Comparison of ENCODE assay signal across 28 mouse cellular contexts in the genomic region with DNA sequence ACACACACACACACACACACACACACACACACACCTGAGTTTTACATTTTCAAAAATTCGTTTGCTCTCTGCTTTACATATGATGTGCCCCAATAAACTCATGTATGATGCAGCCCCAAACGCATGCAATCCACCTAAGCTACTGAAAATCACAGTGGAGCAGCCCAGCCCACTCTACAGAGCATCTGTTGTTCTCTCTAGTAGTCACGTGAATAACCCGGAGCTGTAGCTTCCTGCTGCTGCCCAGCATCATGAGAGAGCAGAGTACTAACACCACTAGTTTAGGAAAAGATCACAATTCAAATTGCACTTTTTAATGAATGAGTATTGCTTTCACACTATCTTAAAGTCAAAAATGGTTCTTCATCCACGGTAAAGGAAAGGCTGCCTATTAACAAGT. TPM values are rescaled to one million over a fixed set of nuclear protein-coding genes. Genes with fewer than 3 reads are reported as not detected.
DNase-seq lines count a peak whose midpoint lies in the region; ATAC-seq and TF ChIP-seq lines count a peak whose summit lies in the region.
"Had no signal": no experiment of that assay in that cellular context is flagged by ENCODE, and none has a peak within 500 bp of the region (broad histone marks: within the 10 kb centered on the region; RNA-seq: fewer than 3 reads in every experiment).

No protein-coding gene starts in this region.

- no peak overlapping the region for H3K27ac ChIP-seq in CH12.LX (ENCODE audit: insufficient read depth, low read depth)
- peak overlapping the region; percentile 80; the same call in 1 of the 2 replicates for H3K27ac ChIP-seq in cortical plate, adult 2 months (ENCODE audit: insufficient read depth, low read length)
- H3K27ac ChIP-seq: embryonic facial prominence, embryonic 13.5 days; embryonic facial prominence, embryonic 15.5 days; forebrain, embryonic 10.5 days; forebrain, embryonic 12.5 days had no signal

- H3K4me3 ChIP-seq in CH12.LX (replicated peaks in 1 of 3; ENCODE audit: low read depth in 2 of 3, low read length in 2 of 3, poor library complexity in 1 of 3) = no peak overlapping the region
- H3K4me3 ChIP-seq in cortical plate, adult 2 months (ENCODE audit: insufficient read depth, low read length) = no peak overlapping the region
- H3K4me3 ChIP-seq: embryonic facial prominence, embryonic 13.5 days; embryonic facial prominence, embryonic 15.5 days; erythroblast, embryonic 14.5 days; forebrain, embryonic 10.5 days; forebrain, embryonic 12.5 days had no signal

- H3K4me1 ChIP-seq in CH12.LX (ENCODE audit: control insufficient read depth in 1 of 2, insufficient read depth in 2 of 2) = peaks cover 8 to 42% of the 10 kb centered on the region in 2 experiments
- H3K4me1 ChIP-seq in cortical plate, adult 2 months (ENCODE audit: control insufficient read depth, insufficient read depth, low read length) = peaks cover 3% of the 10 kb centered on the region
- H3K4me1 ChIP-seq: embryonic facial prominence, embryonic 13.5 days; embryonic facial prominence, embryonic 15.5 days; forebrain, embryonic 10.5 days; forebrain, embryonic 12.5 days had no signal

- no peak overlapping the region for H3K4me2 ChIP-seq in CH12.LX (ENCODE audit: insufficient read depth, low read depth, poor library complexity, severe bottlenecking)
- H3K4me2 ChIP-seq: embryonic facial prominence, embryonic 13.5 days; embryonic facial prominence, embryonic 15.5 days; forebrain, embryonic 12.5 days had no signal

- dilution Hi-C loops in CH12.LX (cut with MboI; ENCODE audit: extremely low pct_ligation_motif_present, extremely low pct_unique_long_range_greater_than_20kb, low sequenced_read_pairs) = no loop called here

- no peak overlapping the region for H3K9ac ChIP-seq in CH12.LX (ENCODE audit: insufficient read depth, low read depth)
- H3K9ac ChIP-seq: embryonic facial prominence, embryonic 13.5 days; embryonic facial prominence, embryonic 15.5 days; forebrain, embryonic 12.5 days had no signal

- no peak for TF ChIP-seq CTCF in CH12.LX (conservative IDR thresholded peaks at IDR 0.05 in 1 of 2, IDR thresholded peaks at IDR 0.05 in 1 of 2; ENCODE audit: low read depth in 2 of 2, low read length in 2 of 2)
- TF ChIP-seq CTCF in cortical plate, adult 2 months (IDR thresholded peaks at IDR 0.05; ENCODE audit: extremely low read depth, insufficient read depth, low read length) = no peak

- no peak for DNase-seq in frontal cortex, postnatal 14 days (ENCODE audit: low spot score in 2 of 2)
- DNase-seq in layer of hippocampus, adult 9-11 months = peak; percentile 24
- no peak for DNase-seq in layer of hippocampus, adult 8-10 months (ENCODE audit: low spot score in 2 of 2)
- DNase-seq in CH12.LX (ENCODE audit: extremely low read depth) = no peak
- no peak for DNase-seq in thymus, postnatal 36 days
- DNase-seq: adrenal gland, adult 2 months; adrenal gland, postnatal 10 days; adrenal gland, postnatal 25 days; B cell, adult 2 months; cerebellum, adult 11 months; cerebellum, adult 18-20 months; cerebellum, adult 8-10 months; cerebellum, postnatal 25 days; embryo, embryonic 11 days had no signal

- ATAC-seq in frontal cortex, adult (ENCODE audit: low TSS enrichment) = 0 out of 2 replicates have a peak, but pooled peaks have one; percentile 24
- ATAC-seq: CD4-positive, CD25-positive, alpha-beta regulatory T cell, adult 4 months; forebrain, embryonic 14.5 days; forebrain, embryonic 16.5 days had no signal

- H3K27me3 ChIP-seq in CH12.LX (replicated peaks) = no peaks in the 10 kb centered on the region
- H3K27me3 ChIP-seq: embryonic facial prominence, embryonic 13.5 days; embryonic facial prominence, embryonic 15.5 days; forebrain, embryonic 12.5 days had no signal

- H3K36me3 ChIP-seq in CH12.LX (replicated peaks in 1 of 2; ENCODE audit: control insufficient read depth in 1 of 2, insufficient read depth in 1 of 2, low read length in 1 of 2) = no peaks in the 10 kb centered on the region
- H3K36me3 ChIP-seq: embryonic facial prominence, embryonic 13.5 days; embryonic facial prominence, embryonic 15.5 days; forebrain, embryonic 10.5 days; forebrain, embryonic 12.5 days had no signal

- in situ Hi-C loops in CH12.LX (cut with MboI; ENCODE audit: low pct_ligation_motif_present, low pct_unique_long_range_greater_than_20kb, low sequenced_read_pairs) = no loop called here

- no peaks in the 10 kb centered on the region for H3K79me2 ChIP-seq in CH12.LX (replicated peaks; ENCODE audit: control insufficient read depth, extremely low read depth, insufficient read depth, poor library complexity, severe bottlenecking)

- TF ChIP-seq POLR2A in CH12.LX (IDR thresholded peaks at IDR 0.05; ENCODE audit: low read depth, low read length) = no peak
- no peak for TF ChIP-seq POLR2A in cortical plate, adult 2 months (IDR thresholded peaks at IDR 0.05; ENCODE audit: extremely low read depth, insufficient read depth, low read length)

- TF ChIP-seq EP300 in CH12.LX (IDR thresholded peaks at IDR 0.05; ENCODE audit: low read length) = 0 out of 2 replicates have a peak, but pooled peaks have one; percentile 1

- TF ChIP-seq RAD21 in CH12.LX (IDR thresholded peaks at IDR 0.05; ENCODE audit: low read depth, low read length) = no peak

- H3K9me3 ChIP-seq in CH12.LX (replicated peaks; ENCODE audit: low read length) = no peaks in the 10 kb centered on the region
- H3K9me3 ChIP-seq: embryonic facial prominence, embryonic 13.5 days; embryonic facial prominence, embryonic 15.5 days; forebrain, embryonic 10.5 days; forebrain, embryonic 12.5 days had no signal

TF ChIP-seq in CH12.LX, 34 proteins besides CTCF, POLR2A, EP300 and RAD21:
- TF ChIP-seq MEF2A (IDR thresholded peaks at IDR 0.05; ENCODE audit: borderline replicate concordance, low read depth, low read length) = no peak
- no peak for TF ChIP-seq PAX5 (IDR thresholded peaks at IDR 0.05; ENCODE audit: low read length)
- no peak for TF ChIP-seq ZC3H11A (IDR thresholded peaks at IDR 0.05; ENCODE audit: low read depth, low read length)
- no peak for TF ChIP-seq JUND (conservative IDR thresholded peaks at IDR 0.05; ENCODE audit: low read depth, low read length)
- no peak for TF ChIP-seq JUN (IDR thresholded peaks at IDR 0.05; ENCODE audit: insufficient read depth, low read depth, low read length)
- TF ChIP-seq CHD1 (IDR thresholded peaks at IDR 0.05; ENCODE audit: low read depth, low read length) = no peak
- no peak for TF ChIP-seq USF2 (conservative IDR thresholded peaks at IDR 0.05; ENCODE audit: low read depth, low read length)
- no peak for TF ChIP-seq UBTF (IDR thresholded peaks at IDR 0.05; ENCODE audit: low read depth, low read length)
- 0 out of 2 replicates have a peak, but pooled peaks have one; percentile 14 for TF ChIP-seq MAX (IDR thresholded peaks at IDR 0.05; ENCODE audit: low read length)
- no peak for TF ChIP-seq KAT2A (IDR thresholded peaks at IDR 0.05; ENCODE audit: insufficient replicate concordance, low read length)
- TF ChIP-seq ZNF384 (IDR thresholded peaks at IDR 0.05; ENCODE audit: low read depth, low read length) = no peak
- no peak for TF ChIP-seq CHD2 (IDR thresholded peaks at IDR 0.05; ENCODE audit: low read length)
- TF ChIP-seq NRF1 (IDR thresholded peaks at IDR 0.05; ENCODE audit: low read depth, low read length) = no peak
- peak; percentile 79 for TF ChIP-seq BHLHE40 (IDR thresholded peaks at IDR 0.05; ENCODE audit: low read depth, low read length)
- 0 out of 2 replicates have a peak, but pooled peaks have one; percentile 27 for TF ChIP-seq MXI1 (IDR thresholded peaks at IDR 0.05; ENCODE audit: low read depth, low read length)
- TF ChIP-seq MYC (IDR thresholded peaks at IDR 0.05; ENCODE audit: low read depth, low read length) = no peak

RNA-seq across cellular contexts. Expression of a gene that starts 56.7 kb away (rescaled TPM):
- 1 to 10 TPM; 1.5 to 1.8 (median 1.7) TPM for total RNA-seq in layer of hippocampus, adult 8-10 months (2022)
- total RNA-seq in CH12.LX (2012; rRNA removed) (not detected in 2 replicates), CH12.LX (2014; rRNA removed) (not detected in 2 replicates)
- 0.04 TPM in 1 of 2 replicates, not detected in the other for polyA plus RNA-seq in CH12.LX (2012; ENCODE audit: insufficient read length, low read depth)
- polyA plus RNA-seq in cortical plate, adult 2 months (2012; rRNA removed) = 0.95 and 1.2 TPM in 2 replicates
- total RNA-seq: ES-E14, MEL had no signal
- polyA plus RNA-seq: adrenal gland, adult 2 months; CD4-positive, CD25-positive, alpha-beta regulatory T cell, adult 4 months; forebrain, embryonic 10.5 days had no signal

RNA-seq across cellular contexts. Expression of a gene that starts 57.4 kb away (rescaled TPM):
- not detected for total RNA-seq in layer of hippocampus, adult 8-10 months (2022)
- total RNA-seq in CH12.LX (2012; rRNA removed) = not detected in 2 replicates
- total RNA-seq in CH12.LX (2014; rRNA removed) = not detected in 2 replicates
- polyA plus RNA-seq in CH12.LX (2012; ENCODE audit: insufficient read length, low read depth) = not detected in 2 replicates
- polyA plus RNA-seq in cortical plate, adult 2 months (2012; rRNA removed) = 0.08 TPM in 1 of 2 replicates, not detected in the other
- total RNA-seq: adrenal gland, adult 2 months; adrenal gland, postnatal 10 days; adrenal gland, postnatal 25 days; adrenal gland, postnatal 4 days; ES-E14; MEL had no signal
- polyA plus RNA-seq: adrenal gland, adult 2 months; CD4-positive, CD25-positive, alpha-beta regulatory T cell, adult 4 months; embryonic facial prominence, embryonic 11.5 days; erythroblast, embryonic 14.5 days; forebrain, embryonic 10.5 days; forebrain, embryonic 12.5 days; forebrain, embryonic 14.5 days; forebrain, embryonic 16.5 days had no signal
